In the genomic region with DNA sequence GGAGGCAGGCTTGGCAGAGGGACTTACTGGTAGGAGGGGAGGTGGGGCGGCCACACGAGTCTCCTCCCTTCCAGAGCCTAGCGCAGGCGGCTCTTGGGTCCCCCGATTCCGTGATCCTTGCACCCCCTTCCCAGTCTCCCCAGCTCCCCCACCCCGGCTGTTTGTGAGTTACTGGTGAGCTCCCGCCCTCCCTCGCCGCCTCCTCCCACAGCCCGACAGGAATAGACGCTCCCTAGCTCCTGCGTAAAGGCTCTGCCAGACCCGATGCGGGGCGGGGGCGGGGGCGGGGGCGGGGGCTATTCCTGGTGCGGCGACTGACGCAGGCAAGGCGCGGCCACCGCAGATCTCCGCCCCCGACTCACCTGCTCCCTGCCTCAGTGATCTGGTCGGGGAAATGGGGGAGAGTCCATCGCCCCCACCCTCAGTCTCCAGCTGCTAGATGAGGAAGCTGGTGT, we compare ENCODE assay signal across 7 mouse cellular contexts.
DNase-seq lines count a peak whose midpoint lies in the region.

No protein-coding gene starts in this region.

- peak; percentile 90 for DNase-seq in right cerebral cortex, adult 18-20 months
- DNase-seq in right cerebral cortex, postnatal 4 days: no peak
- peak; percentile 56 to 62 for DNase-seq in frontal cortex, postnatal 10 days (ENCODE audit: low spot score in 2 of 2)
- DNase-seq in left cerebral cortex, adult 18-20 months (ENCODE audit: low spot score in 2 of 2): peak; percentile 73 to 88
- peak; percentile 80 to 86 for DNase-seq in right cerebral cortex, adult 2 months (ENCODE audit: low spot score in 2 of 2)
- no peak for DNase-seq in kidney, adult 11 months
- no peak for DNase-seq in ovary, postnatal 36 days (ENCODE audit: low spot score)

Comparison
In these comparisons a context has a peak if more than half of its experiments do, and no peak if none do; other contexts are left out.
1. DNase-seq: peak in right cerebral cortex, adult 18-20 months (single experiment), frontal cortex, postnatal 10 days (2 of 2), left cerebral cortex, adult 18-20 months (2 of 2) and right cerebral cortex, adult 2 months (2 of 2); none in right cerebral cortex, postnatal 4 days (single experiment), kidney, adult 11 months (single experiment) and ovary, postnatal 36 days (single experiment).